Mouse (Mus musculus) olfactory bulb, adult 2 months (tissue): ENCODE data around the gene Ip6k3.

Source experiments
- CTCF ChIP-seq: fragments of 200-500 bp; IDR thresholded peaks from 2 replicates; pipeline ENCODE4 v1.5.1; 2012; ENCODE audit warnings: low read depth, mild to moderate bottlenecking, low read length, moderate library complexity; ENCODE audit not compliant: insufficient read depth
- POLR2A ChIP-seq: fragments of 200-500 bp; IDR thresholded peaks from 2 replicates; pipeline ENCODE4 v1.6.1; 2012; ENCODE audit warnings: mild to moderate bottlenecking, low read depth, low read length, moderate library complexity; ENCODE audit not compliant: insufficient read depth

GRCm38 (mm10) chr17:27155752-27156151, 11.8 kb downstream of the Ip6k3 start:
- TF ChIP-seq POLR2A: no peak
- TF ChIP-seq CTCF: no peak
